Mouse (Mus musculus) liver, embryonic 14.5 days (tissue): ENCODE measurements around the gene Capn11.
A peak's percentile ranks its signal among the peaks of the same experiment; 100 is the strongest.

Experiments used
- CTCF ChIP-seq: IDR thresholded peaks from 2 replicates; pipeline ENCODE4 v1.5.1; 2016; ENCODE audit warnings: antibody characterized with exemption, low read depth, control low read depth
- EP300 ChIP-seq: IDR thresholded peaks from 2 replicates; pipeline ENCODE4 v1.6.1; 2016; ENCODE audit warnings: antibody characterized with exemption, low read depth

- TF ChIP-seq CTCF, result peak; percentile 2; the same call in 1 of the 2 replicates
- no peak for TF ChIP-seq EP300
These were observed 64.0 kb downstream of the Capn11 start for GRCm38 (mm10) chr17:45594881-45595735.
